Mouse (Mus musculus) bone marrow, adult 2 months (tissue): Measurements from ENCODE around the gene Mab21l3.

ENCODE experiments used
- CTCF ChIP-seq: fragments of 200-500 bp; IDR thresholded peaks from 2 replicates; pipeline ENCODE4 v1.5.1; 2011; ENCODE audit warnings: low read length, control low read depth; ENCODE audit not compliant: control insufficient read depth, insufficient read depth
- POLR2A ChIP-seq: fragments of 200-500 bp; IDR thresholded peaks from 2 replicates; pipeline ENCODE4 v1.6.1; 2011; ENCODE audit warnings: low read depth, mild to moderate bottlenecking, control low read depth, low read length, borderline replicate concordance; ENCODE audit not compliant: control insufficient read depth

- TF ChIP-seq POLR2A (no peak), CTCF (no peak)
These were observed 11.0 kb upstream of the Mab21l3 start for GRCm38 (mm10) chr3:101859740-101860139.
